Mouse (Mus musculus) spleen, postnatal 4 days (tissue): Measurements from ENCODE around the gene Prkn.

ENCODE experiments used
- DNase-seq, 2 experiments: peaks; one replicate each; pipeline ENCODE4 v3.0.0; 2022; ENCODE audit warnings: low spot score in 2 of 2

The Prkn gene

GRCm38 (mm10) chr17:11394607-11395006 lies 554.4 kb downstream of the Prkn start:
- no peak for DNase-seq

- no peak for DNase-seq
Observed at GRCm38 (mm10) chr17:11397678-11398077, 557.5 kb downstream of the Prkn start.

- no peak for DNase-seq
Observed at GRCm38 (mm10) chr17:11402225-11402875, 562.2 kb downstream of the Prkn start.

- no peak for DNase-seq
Observed at GRCm38 (mm10) chr17:11411414-11411813, 571.2 kb downstream of the Prkn start.

GRCm38 (mm10) chr17:11413688-11414087 lies 573.5 kb downstream of the Prkn start:
- no peak for DNase-seq

GRCm38 (mm10) chr17:11414288-11414687 lies 574.1 kb downstream of the Prkn start:
- no peak for DNase-seq

- no peak for DNase-seq
Observed at GRCm38 (mm10) chr17:11417150-11417549, 577.0 kb downstream of the Prkn start.

- DNase-seq = no peak
Observed at GRCm38 (mm10) chr17:11419484-11419883, 579.3 kb downstream of the Prkn start.

GRCm38 (mm10) chr17:11420839-11421238 lies 580.7 kb downstream of the Prkn start:
- DNase-seq = no peak

GRCm38 (mm10) chr17:11421264-11421940 lies 581.2 kb downstream of the Prkn start:
- DNase-seq = no peak

- DNase-seq = no peak
Observed at GRCm38 (mm10) chr17:11431323-11431722, 591.1 kb downstream of the Prkn start.

GRCm38 (mm10) chr17:11432593-11432992 lies 592.4 kb downstream of the Prkn start:
- no peak for DNase-seq

- no peak for DNase-seq
Observed at GRCm38 (mm10) chr17:11462721-11463120, 622.5 kb downstream of the Prkn start.

- no peak for DNase-seq
Observed at GRCm38 (mm10) chr17:11466095-11466494, 625.9 kb downstream of the Prkn start.

- DNase-seq = no peak
Observed at GRCm38 (mm10) chr17:11468624-11469023, 628.4 kb downstream of the Prkn start.

- no peak for DNase-seq
Observed at GRCm38 (mm10) chr17:11483032-11483431, 642.8 kb downstream of the Prkn start.

- no peak for DNase-seq
Observed at GRCm38 (mm10) chr17:11490051-11490450, 649.9 kb downstream of the Prkn start.

GRCm38 (mm10) chr17:11502556-11502955 lies 662.4 kb downstream of the Prkn start:
- DNase-seq = no peak

GRCm38 (mm10) chr17:11504496-11504895 lies 664.3 kb downstream of the Prkn start:
- no peak for DNase-seq

GRCm38 (mm10) chr17:11507082-11507481 lies 666.9 kb downstream of the Prkn start:
- DNase-seq = no peak

- DNase-seq = no peak
Observed at GRCm38 (mm10) chr17:11510081-11510480, 669.9 kb downstream of the Prkn start.

- no peak for DNase-seq
Observed at GRCm38 (mm10) chr17:11514032-11514761, 674.0 kb downstream of the Prkn start.

- no peak for DNase-seq
Observed at GRCm38 (mm10) chr17:11515619-11516018, 675.4 kb downstream of the Prkn start.
